Mouse (Mus musculus) embryonic facial prominence, embryonic 10.5 days (tissue): ENCODE measurements around the gene Ncbp3. TPM values are rescaled to one million over a fixed set of nuclear protein-coding genes. Genes with fewer than 3 reads are reported as not detected.

Experiments
- DNase-seq: peaks from one replicate; pipeline ENCODE4 v3.0.0-alpha.2; 2017; ENCODE audit warnings: low spot score
- H3K27ac ChIP-seq: fragments of 300-500 bp; sonication (generic); replicated peaks from 2 replicates; pipeline ENCODE4 v1.5.1; 2016; ENCODE audit warnings: mild to moderate bottlenecking
- H3K27me3 ChIP-seq: fragments of 300-500 bp; sonication (generic); replicated peaks from 2 replicates; pipeline ENCODE4 v1.6.1; 2016; ENCODE audit warnings: low read depth, mild to moderate bottlenecking; ENCODE audit not compliant: poor library complexity, severe bottlenecking
- H3K36me3 ChIP-seq: fragments of 300-500 bp; sonication (generic); replicated peaks from 2 replicates; pipeline ENCODE4 v1.6.1; 2016; ENCODE audit warnings: mild to moderate bottlenecking, moderate library complexity
- H3K4me1 ChIP-seq: fragments of 300-500 bp; sonication (generic); 2 replicates; pipeline ENCODE4 v1.6.1; 2016
- H3K4me3 ChIP-seq: fragments of 300-500 bp; sonication (generic); 2 replicates; pipeline ENCODE4 v1.5.1; 2016; ENCODE audit warnings: mild to moderate bottlenecking, moderate library complexity
- H3K9me3 ChIP-seq: fragments of 300-500 bp; sonication (generic); 2 replicates; pipeline ENCODE4 v1.6.1; 2016; ENCODE audit warnings: mild to moderate bottlenecking
- WGBS: fragments of 180-500 bp; shearing (Covaris S2); methylation state at CpG from one replicate; pipeline ENCODE4 v1.1.7; 2016; 5-methylcytosine and 5-hydroxymethylcytosine counted together
- polyA plus RNA-seq: library from polyadenylated mRNA; unstranded; fragments of >200 nt; fragmentation: Nextera tagmentation; extraction: Ambion mirVana; gene quantifications from 2 replicates; pipeline ENCODE4 v1.2.1, GENCODE M21; 2016

Ncbp3 gene
- polyA plus RNA-seq, 1 experiment from 2014 or later: 13.8 TPM

DNA sequence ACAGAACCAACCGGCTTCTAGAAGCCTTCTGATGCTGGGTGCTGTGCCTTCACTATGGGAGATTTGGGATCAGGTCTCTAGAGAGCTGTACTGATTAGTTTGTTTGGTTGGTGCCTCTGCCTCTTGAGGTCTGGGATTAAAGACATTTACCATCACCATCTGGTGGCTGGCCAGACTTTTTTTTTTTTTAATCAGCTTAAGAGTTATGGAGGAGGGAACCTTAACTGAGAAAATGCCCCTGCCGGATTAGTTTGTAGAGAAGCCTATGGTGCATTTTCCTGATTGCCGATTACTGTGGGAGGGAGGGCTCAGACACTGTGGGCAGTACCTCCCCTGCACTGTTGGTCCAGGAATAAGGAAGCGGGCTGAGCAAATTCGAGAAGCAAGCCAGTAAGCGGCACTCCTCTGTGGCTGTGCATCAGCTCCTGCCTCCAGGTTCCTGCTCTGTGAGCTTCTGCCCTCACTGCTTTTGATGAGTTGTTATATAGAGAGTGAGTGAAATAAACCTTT is 29.7 kb downstream of the Ncbp3 start:
- H3K4me1 ChIP-seq: no peaks in the 10 kb centered on the region
- DNase-seq: no peak
- H3K27me3 ChIP-seq: no peaks in the 10 kb centered on the region
- WGBS: 89% methylated on average over 6 of the region's 6 CpGs
- peaks cover 99% of the 10 kb centered on the region for H3K36me3 ChIP-seq
- H3K4me3 ChIP-seq: no peak overlapping the region
- no peak overlapping the region for H3K27ac ChIP-seq
- H3K9me3 ChIP-seq: no peaks in the 10 kb centered on the region

- Histone ChIP-seq H3K27ac (no peak overlapping the region), H3K9me3 (no peaks in the 10 kb centered on the region), H3K36me3 (peaks cover 94% of the 10 kb centered on the region), H3K27me3 (no peaks in the 10 kb centered on the region), H3K4me1 (no peaks in the 10 kb centered on the region), H3K4me3 (no peak overlapping the region)
- 94% methylated on average over 8 of the region's 8 CpGs for WGBS
- DNase-seq: no peak
Measured at GRCm38 (mm10) chr11:73078615-73079014, 31.0 kb downstream of the Ncbp3 start.

GRCm38 (mm10) chr11:73080306-73080705 is 32.7 kb downstream of the Ncbp3 start:
- Histone ChIP-seq H3K4me3 (no peak overlapping the region), H3K36me3 (peaks cover 92% of the 10 kb centered on the region), H3K4me1 (peaks cover 14% of the 10 kb centered on the region), H3K27me3 (no peaks in the 10 kb centered on the region), H3K9me3 (no peaks in the 10 kb centered on the region), H3K27ac (no peak overlapping the region)
- no peak for DNase-seq
- whole genome bisulfite sequencing: 89% methylated on average over 3 of the region's 3 CpGs

DNA sequence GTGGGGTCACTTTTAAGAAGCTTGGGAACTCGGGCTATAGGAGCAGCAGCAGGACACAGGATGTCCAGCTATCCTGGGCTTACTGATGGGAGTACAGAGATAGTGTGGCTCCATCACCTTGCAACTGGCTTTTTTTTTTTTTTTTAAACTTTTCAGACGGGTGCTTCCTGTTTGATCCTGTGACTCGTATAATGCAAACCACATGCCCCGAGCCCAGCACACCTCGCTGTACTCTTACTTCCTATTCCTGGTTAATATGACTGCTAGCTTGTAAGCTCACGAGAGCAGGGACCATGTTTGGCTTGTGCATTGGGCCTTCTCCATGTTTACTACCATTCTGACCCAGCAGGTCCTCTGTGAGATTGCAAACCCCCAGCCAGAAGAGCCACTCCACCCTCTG is 36.7 kb downstream of the Ncbp3 start:
- peak; percentile 57 for DNase-seq
- no peaks in the 10 kb centered on the region for H3K27me3 ChIP-seq
- no peaks in the 10 kb centered on the region for H3K9me3 ChIP-seq
- 59% methylated on average over 6 of the region's 6 CpGs for WGBS
- H3K4me1 ChIP-seq: peaks cover 31% of the 10 kb centered on the region
- no peak overlapping the region for H3K27ac ChIP-seq
- H3K36me3 ChIP-seq: peaks cover 60% of the 10 kb centered on the region
- no peak overlapping the region for H3K4me3 ChIP-seq

GRCm38 (mm10) chr11:73084804-73085231 is 37.2 kb downstream of the Ncbp3 start:
- H3K27me3 ChIP-seq: no peaks in the 10 kb centered on the region
- H3K27ac ChIP-seq: no peak overlapping the region
- H3K4me1 ChIP-seq: peaks cover 31% of the 10 kb centered on the region
- H3K4me3 ChIP-seq: no peak overlapping the region
- no peak for DNase-seq
- peaks cover 55% of the 10 kb centered on the region for H3K36me3 ChIP-seq
- no peaks in the 10 kb centered on the region for H3K9me3 ChIP-seq
- WGBS: 86% methylated on average over 10 of the region's 10 CpGs

- peaks cover 49% of the 10 kb centered on the region for H3K36me3 ChIP-seq
- no peak overlapping the region for H3K27ac ChIP-seq
- no peak for DNase-seq
- peaks cover 31% of the 10 kb centered on the region for H3K4me1 ChIP-seq
- H3K4me3 ChIP-seq: no peak overlapping the region
- no peaks in the 10 kb centered on the region for H3K27me3 ChIP-seq
- whole genome bisulfite sequencing: 74% methylated on average over 7 of the region's 7 CpGs
- H3K9me3 ChIP-seq: no peaks in the 10 kb centered on the region
Measured at GRCm38 (mm10) chr11:73085391-73085790, 37.8 kb downstream of the Ncbp3 start.

- WGBS: 66% methylated on average over 6 of the region's 6 CpGs
- Histone ChIP-seq H3K36me3 (peaks cover 25% of the 10 kb centered on the region), H3K27me3 (no peaks in the 10 kb centered on the region), H3K9me3 (no peaks in the 10 kb centered on the region), H3K4me3 (no peak overlapping the region), H3K4me1 (peaks cover 31% of the 10 kb centered on the region), H3K27ac (peak overlapping the region; percentile 16)
- no peak for DNase-seq
Measured at GRCm38 (mm10) chr11:73087700-73088480, 40.3 kb downstream of the Ncbp3 start.

- Histone ChIP-seq H3K27me3 (no peaks in the 10 kb centered on the region), H3K4me1 (peaks cover 17% of the 10 kb centered on the region), H3K4me3 (no peak within 1 kb of the TSS), H3K36me3 (peaks cover 7% of the 10 kb centered on the region; the same call in 1 of the 2 replicates), H3K9me3 (no peaks in the 10 kb centered on the region), H3K27ac (no peak within 1 kb of the TSS)
- no peak for DNase-seq
- 79% methylated on average over 4 of the region's 4 CpGs for WGBS
Measured at GRCm38 (mm10) chr11:73090283-73090682, 42.7 kb downstream of the Ncbp3 start, which contains the start of gene Itgae. Itgae (plus strand) TSS chr11:73090583.

DNA sequence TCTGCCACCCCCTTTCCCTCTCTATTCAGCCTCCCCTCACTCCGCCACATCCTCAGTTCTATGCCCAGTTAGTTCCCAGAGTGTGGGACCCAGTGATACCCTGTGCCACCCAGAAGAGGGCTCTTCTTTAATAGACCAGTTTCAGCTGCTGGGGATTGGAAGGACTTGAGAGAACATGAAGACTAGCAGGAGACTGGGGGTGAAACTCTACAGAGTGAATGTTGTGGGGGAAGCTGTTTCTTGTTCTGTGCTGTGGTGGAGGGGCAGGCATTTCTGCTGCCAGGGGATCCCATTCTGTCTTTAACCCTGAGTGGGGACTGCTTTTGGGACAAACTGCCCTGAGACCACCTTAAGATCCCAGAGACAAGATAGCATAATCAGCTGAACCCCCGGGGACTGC is 43.2 kb downstream of the Ncbp3 start:
- H3K4me3 ChIP-seq: no peak overlapping the region
- no peaks in the 10 kb centered on the region for H3K9me3 ChIP-seq
- H3K4me1 ChIP-seq: peaks cover 15% of the 10 kb centered on the region
- WGBS: 88% methylated on average over 2 of the region's 2 CpGs
- H3K27ac ChIP-seq: no peak overlapping the region
- H3K27me3 ChIP-seq: no peaks in the 10 kb centered on the region
- H3K36me3 ChIP-seq: peaks cover 5% of the 10 kb centered on the region; the same call in 1 of the 2 replicates
- no peak for DNase-seq

- Histone ChIP-seq H3K4me3 (no peak overlapping the region), H3K4me1 (peaks cover 15% of the 10 kb centered on the region), H3K9me3 (no peaks in the 10 kb centered on the region), H3K27me3 (no peaks in the 10 kb centered on the region), H3K36me3 (no peaks in the 10 kb centered on the region), H3K27ac (no peak overlapping the region)
- no peak for DNase-seq
- 82% methylated on average over 4 of the region's 4 CpGs for WGBS
Measured at GRCm38 (mm10) chr11:73092057-73092456, 44.5 kb downstream of the Ncbp3 start.

- peaks cover 9% of the 10 kb centered on the region for H3K4me1 ChIP-seq
- no peak for DNase-seq
- no peaks in the 10 kb centered on the region for H3K36me3 ChIP-seq
- H3K27me3 ChIP-seq: no peaks in the 10 kb centered on the region
- no peaks in the 10 kb centered on the region for H3K9me3 ChIP-seq
- no peak overlapping the region for H3K27ac ChIP-seq
- no peak overlapping the region for H3K4me3 ChIP-seq
- 82% methylated on average over 7 of the region's 7 CpGs for WGBS
Measured at GRCm38 (mm10) chr11:73092877-73093276, 45.3 kb downstream of the Ncbp3 start.

GRCm38 (mm10) chr11:73094231-73094995 is 46.8 kb downstream of the Ncbp3 start:
- no peaks in the 10 kb centered on the region for H3K36me3 ChIP-seq
- no peak for DNase-seq
- no peaks in the 10 kb centered on the region for H3K9me3 ChIP-seq
- no peaks in the 10 kb centered on the region for H3K4me1 ChIP-seq
- H3K27ac ChIP-seq: no peak overlapping the region
- H3K4me3 ChIP-seq: no peak overlapping the region
- H3K27me3 ChIP-seq: no peaks in the 10 kb centered on the region
- WGBS: 81% methylated on average over 11 of the region's 11 CpGs
